Comparison of ENCODE assay signal across 8 mouse cellular contexts in the genomic region with DNA sequence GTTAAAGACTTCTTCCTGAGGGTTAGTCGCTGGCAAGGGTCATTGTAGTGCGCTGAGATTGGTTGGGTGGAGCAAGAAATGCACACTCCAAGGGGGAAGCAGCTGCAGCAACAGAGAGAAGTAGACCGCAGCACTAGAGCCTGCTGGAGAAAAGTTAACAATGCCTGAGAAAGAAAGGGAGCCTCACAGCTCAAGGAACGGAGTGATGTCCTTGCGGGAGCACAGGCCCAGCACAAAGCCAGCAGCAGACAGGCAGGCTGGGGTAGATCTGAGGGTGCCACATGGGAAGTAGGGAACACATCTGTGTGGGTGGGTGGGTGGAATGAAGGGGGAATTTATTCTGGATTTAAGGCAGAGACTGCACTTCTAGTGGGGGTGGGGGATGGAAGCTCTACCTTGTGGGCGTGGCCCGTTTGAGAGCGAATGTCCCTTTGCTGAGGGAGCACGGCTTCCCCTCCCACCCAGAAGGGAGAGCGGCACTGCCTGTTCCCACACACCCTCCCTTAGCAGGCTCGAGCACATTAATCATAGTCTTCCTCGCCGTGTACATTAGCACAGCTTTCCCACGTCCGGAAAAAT. TPM values are rescaled to one million over a fixed set of nuclear protein-coding genes. Genes with fewer than 3 reads are reported as not detected.
A peak's percentile ranks its signal among the peaks of the same experiment; 100 is the strongest.
DNase-seq lines count a peak whose midpoint lies in the region; ATAC-seq and TF ChIP-seq lines count a peak whose summit lies in the region.

No protein-coding gene starts in this region.

- no peaks in the 10 kb centered on the region for H3K9me3 ChIP-seq in hindbrain, embryonic 15.5 days

- DNase-seq in adrenal gland, adult (ENCODE audit: inconsistent age in 2 of 2, low spot score in 1 of 2): peak; percentile 59 to 74
- no peak for DNase-seq in adrenal gland, postnatal 4 days (ENCODE audit: low spot score in 2 of 2)
- DNase-seq in cerebellum, adult 2 months: peak; percentile 30 to 34
- peak; percentile 29 for DNase-seq in forelimb bud, embryonic 11.5 days (ENCODE audit: low read depth, low spot score)
- DNase-seq in left cerebral cortex, postnatal 14 days (ENCODE audit: low spot score in 2 of 2): peak; percentile 66 to 81
- DNase-seq in right cerebral cortex, postnatal 4 days: peak; percentile 58

- peak overlapping the region; percentile 55 for H3K4me3 ChIP-seq in cerebellum, adult 2 months (replicated peaks; ENCODE audit: insufficient read depth, low read depth, low read length)
- H3K4me3 ChIP-seq in hindbrain, embryonic 15.5 days: peak overlapping the region; percentile 38
- H3K4me3 ChIP-seq in macrophage (ENCODE audit: inconsistent target): peak overlapping the region; percentile 22

- no peak for TF ChIP-seq CTCF in cerebellum, adult 2 months (IDR thresholded peaks at IDR 0.05; ENCODE audit: borderline replicate concordance, insufficient read depth, low read depth, low read length)

- no peak overlapping the region for H3K27ac ChIP-seq in cerebellum, adult 2 months (ENCODE audit: insufficient read depth, low read length)
- peak overlapping the region; percentile 94 for H3K27ac ChIP-seq in hindbrain, embryonic 15.5 days (replicated peaks)
- no peak overlapping the region for H3K27ac ChIP-seq in macrophage

- peaks cover 5% of the 10 kb centered on the region for H3K4me1 ChIP-seq in cerebellum, adult 2 months (ENCODE audit: control insufficient read depth, insufficient read depth, low read length)
- peaks cover 31% of the 10 kb centered on the region for H3K4me1 ChIP-seq in hindbrain, embryonic 15.5 days (replicated peaks)

- peak overlapping the region; percentile 35 for H3K9ac ChIP-seq in hindbrain, embryonic 15.5 days

- no peaks in the 10 kb centered on the region for H3K27me3 ChIP-seq in cerebellum, adult 2 months (ENCODE audit: control insufficient read depth, insufficient read depth, low read length)
- H3K27me3 ChIP-seq in hindbrain, embryonic 15.5 days: no peaks in the 10 kb centered on the region

- peak overlapping the region; percentile 59 for H3K4me2 ChIP-seq in hindbrain, embryonic 15.5 days

- H3K79me2 ChIP-seq in macrophage (ENCODE audit: inconsistent target): no peaks in the 10 kb centered on the region

- intact Hi-C loops in left cerebral cortex, postnatal 14 days (cut with DNase I): loop anchor here (5.0 kb wide), 1 partner anchor 36 kb away; no protein-coding TSS in a partner anchor

- no peaks in the 10 kb centered on the region for H3K36me3 ChIP-seq in hindbrain, embryonic 15.5 days
- no peaks in the 10 kb centered on the region for H3K36me3 ChIP-seq in macrophage (ENCODE audit: inconsistent target)

- no peak for TF ChIP-seq POLR2A in cerebellum, adult 2 months (IDR thresholded peaks at IDR 0.05; ENCODE audit: borderline replicate concordance, insufficient read depth, low read length)

- WGBS in cerebellum, adult 2 months: 12% methylated on average over 15 of the region's 15 CpGs
- WGBS in hindbrain, embryonic 15.5 days: under 1% methylated on average over 15 of the region's 15 CpGs
- 8% methylated on average over 15 of the region's 15 CpGs for WGBS in macrophage (ENCODE audit: missing documents)

- peak; percentile 87 for ATAC-seq in hindbrain, embryonic 15.5 days (ENCODE audit: low FRiP score, low read depth)

RNA-seq across cellular contexts. Expression of gene Scn3b, which starts 27.7 kb away (rescaled TPM):
- total RNA-seq in adrenal gland, postnatal 4 days (2021): 10 to 100 TPM; 12.6 to 17.1 TPM
- 9.2 and 10.1 TPM in 2 replicates for polyA plus RNA-seq in cerebellum, adult 2 months (2012; rRNA removed)
- 137 and 151 TPM in 2 replicates for polyA plus RNA-seq in hindbrain, embryonic 15.5 days (2015; fragmentation: Nextera tagmentation; extraction: Ambion mirVana)
- total RNA-seq in left cerebral cortex, postnatal 14 days (2021): 100 to 1,000 TPM; 112 to 124 TPM
- 10 to 100 TPM in 1 of 26 experiments, 1 to 10 TPM in 21, under 1 TPM in 4; 0.55 to 10.7 (median 2.5) TPM for total RNA-seq in macrophage (2018; cell fraction: chromatin; rRNA removed)
- total RNA-seq in macrophage (2018; cell fraction: cytosol; rRNA removed): 1 to 10 TPM; 1.3 to 8.7 (median 3.2) TPM
- total RNA-seq in macrophage (2018; cell fraction: nucleus; rRNA removed): 10 to 100 TPM in 2 of 26 experiments, 1 to 10 TPM in 23, under 1 TPM in 1; 0.92 to 16.0 (median 3.5) TPM
- 2.1 to 5.9 TPM (median 5.8 TPM) in 3 replicates for polyA plus RNA-seq in macrophage (2018)

RNA-seq across cellular contexts. Expression of gene Zfp202, which starts 49.2 kb away (rescaled TPM):
- 1 to 10 TPM; 8.0 to 8.1 TPM for total RNA-seq in adrenal gland, postnatal 4 days (2021)
- 2.8 TPM in 2 replicates for polyA plus RNA-seq in cerebellum, adult 2 months (2012; rRNA removed)
- polyA plus RNA-seq in hindbrain, embryonic 15.5 days (2015; fragmentation: Nextera tagmentation; extraction: Ambion mirVana): 10.3 and 10.9 TPM in 2 replicates
- 1 to 10 TPM; 2.3 to 2.5 TPM for total RNA-seq in left cerebral cortex, postnatal 14 days (2021)
- total RNA-seq in macrophage (2018; cell fraction: chromatin; rRNA removed): 10 to 100 TPM in 15 of 26 experiments, 1 to 10 TPM in 11; 5.4 to 25.9 (median 14.5) TPM
- 1 to 10 TPM; 1.0 to 4.5 (median 2.9) TPM for total RNA-seq in macrophage (2018; cell fraction: cytosol; rRNA removed)
- total RNA-seq in macrophage (2018; cell fraction: nucleus; rRNA removed): 10 to 100 TPM in 11 of 26 experiments, 1 to 10 TPM in 15; 3.2 to 19.4 (median 6.8) TPM
- polyA plus RNA-seq in macrophage (2018): 3.4 to 4.8 TPM (median 4.1 TPM) in 3 replicates

Comparison
In these comparisons a context has a peak if more than half of its experiments do, and no peak if none do; other contexts are left out.
1. DNase-seq: peak in adrenal gland, adult (2 of 2), cerebellum, adult 2 months (2 of 2), forelimb bud, embryonic 11.5 days (single experiment), left cerebral cortex, postnatal 14 days (2 of 2) and right cerebral cortex, postnatal 4 days (single experiment); none in adrenal gland, postnatal 4 days (0 of 2).
2. RNA of gene Scn3b, which starts 27.7 kb away (polyA plus RNA-seq): 137 to 151 TPM in hindbrain, embryonic 15.5 days; 9.2 to 10.1 TPM in cerebellum, adult 2 months and 2.1 to 5.9 TPM in macrophage; every median in the first group is over 10 times any median in the second.
3. Peak in every context shown above with its lines, with median percentiles within 50 percentile points of each other: H3K4me3 ChIP-seq.